Mouse (Mus musculus): Measurements from ENCODE around the gene Esrrg. TPM values are rescaled to one million over a fixed set of nuclear protein-coding genes. Genes with fewer than 3 reads are reported as not detected.

The Esrrg gene
- polyA plus RNA-seq, 1 experiment from 2014 or later = 36.6 TPM

DNA sequence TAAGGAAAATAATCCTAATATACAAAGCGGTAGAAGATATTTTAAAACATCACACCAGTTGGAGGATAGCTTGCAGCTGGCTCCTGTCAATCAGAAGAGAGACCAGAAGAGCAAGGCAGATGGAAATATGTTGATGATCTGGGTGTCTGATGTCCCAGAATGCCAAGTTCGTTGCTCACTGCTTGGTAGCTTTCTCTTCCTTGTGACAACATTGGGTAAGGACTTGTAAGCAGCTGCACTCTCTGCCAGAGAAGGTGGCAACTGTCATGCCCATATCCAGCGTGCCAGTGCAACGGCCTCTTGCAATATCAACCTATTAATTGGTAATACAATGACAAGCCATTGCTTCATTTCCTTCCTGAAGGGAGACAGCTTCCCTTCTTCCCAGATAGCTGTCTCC, 296.1 kb downstream of the Esrrg start:
- no peaks in the 10 kb centered on the region for H3K36me3 ChIP-seq
- no peaks in the 10 kb centered on the region; the same call in 1 of the 2 replicates for H3K4me1 ChIP-seq (replicated peaks)
- no peak for ATAC-seq (ENCODE audit: low FRiP score, low read depth)
- H3K9me3 ChIP-seq = no peaks in the 10 kb centered on the region
- WGBS = 62% methylated on average over 4 of the region's 4 CpGs
- no peak overlapping the region for H3K4me3 ChIP-seq
- H3K27ac ChIP-seq (replicated peaks) = no peak overlapping the region
- H3K9ac ChIP-seq = no peak overlapping the region
- H3K27me3 ChIP-seq = no peaks in the 10 kb centered on the region
- H3K4me2 ChIP-seq = no peak overlapping the region

GRCm38 (mm10) chr1:187907407-187907806, 298.8 kb downstream of the Esrrg start:
- H3K9ac ChIP-seq = no peak overlapping the region
- no peak for ATAC-seq (ENCODE audit: low FRiP score, low read depth)
- no peak overlapping the region for H3K4me3 ChIP-seq
- H3K9me3 ChIP-seq = no peaks in the 10 kb centered on the region
- no peaks in the 10 kb centered on the region; the same call in 1 of the 2 replicates for H3K4me1 ChIP-seq (replicated peaks)
- H3K36me3 ChIP-seq = no peaks in the 10 kb centered on the region
- 71% methylated on average over 7 of the region's 7 CpGs for WGBS
- H3K27me3 ChIP-seq = no peaks in the 10 kb centered on the region
- H3K4me2 ChIP-seq = no peak overlapping the region
- H3K27ac ChIP-seq (replicated peaks) = no peak overlapping the region

GRCm38 (mm10) chr1:187907871-187908270, 299.3 kb downstream of the Esrrg start:
- Histone ChIP-seq H3K27me3 (no peaks in the 10 kb centered on the region), H3K4me2 (no peak overlapping the region), H3K9me3 (no peaks in the 10 kb centered on the region), H3K4me3 (no peak overlapping the region), H3K4me1 (replicated peaks) (no peaks in the 10 kb centered on the region; the same call in 1 of the 2 replicates), H3K9ac (no peak overlapping the region), H3K27ac (replicated peaks) (no peak overlapping the region), H3K36me3 (no peaks in the 10 kb centered on the region)
- 9% methylated on average over 3 of the region's 3 CpGs for WGBS
- no peak for ATAC-seq (ENCODE audit: low FRiP score, low read depth)

DNA sequence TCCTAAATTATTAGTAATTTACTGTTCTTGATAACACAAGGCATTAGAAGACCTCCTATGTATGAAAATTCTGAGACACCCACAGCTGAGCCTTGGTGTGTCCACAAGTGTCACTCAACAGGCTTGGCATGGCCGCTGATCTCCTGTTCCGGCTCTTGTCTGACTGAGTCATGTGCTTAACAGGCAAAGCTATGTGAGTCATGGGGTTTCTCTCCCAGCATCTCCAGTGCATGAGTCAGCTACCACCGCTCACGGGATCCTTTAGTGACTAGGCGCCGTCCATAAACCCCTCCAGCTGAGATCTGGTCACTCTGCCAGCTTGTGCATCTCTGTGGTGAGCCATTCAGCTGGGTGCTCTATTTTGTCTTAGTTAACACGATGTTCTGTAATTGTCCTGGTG, 302.1 kb downstream of the Esrrg start:
- no peaks in the 10 kb centered on the region; the same call in 1 of the 2 replicates for H3K4me1 ChIP-seq (replicated peaks)
- no peaks in the 10 kb centered on the region for H3K36me3 ChIP-seq
- no peak for ATAC-seq (ENCODE audit: low FRiP score, low read depth)
- H3K4me2 ChIP-seq = no peak overlapping the region
- H3K4me3 ChIP-seq = no peak overlapping the region
- H3K9me3 ChIP-seq = no peaks in the 10 kb centered on the region
- no peaks in the 10 kb centered on the region for H3K27me3 ChIP-seq
- WGBS = 87% methylated on average over 7 of the region's 7 CpGs
- H3K27ac ChIP-seq (replicated peaks) = no peak overlapping the region
- H3K9ac ChIP-seq = no peak overlapping the region

- 90% methylated on average over 6 of the region's 6 CpGs for WGBS
- Histone ChIP-seq H3K4me2 (no peak overlapping the region), H3K27me3 (no peaks in the 10 kb centered on the region), H3K4me1 (replicated peaks) (no peaks in the 10 kb centered on the region; the same call in 1 of the 2 replicates), H3K4me3 (no peak overlapping the region), H3K36me3 (no peaks in the 10 kb centered on the region), H3K27ac (replicated peaks) (no peak overlapping the region), H3K9ac (no peak overlapping the region), H3K9me3 (no peaks in the 10 kb centered on the region)
- ATAC-seq (ENCODE audit: low FRiP score, low read depth) = no peak
Observed at GRCm38 (mm10) chr1:187911201-187911600, 302.6 kb downstream of the Esrrg start.

GRCm38 (mm10) chr1:187918303-187918702, 309.7 kb downstream of the Esrrg start:
- H3K4me2 ChIP-seq = no peak overlapping the region
- no peak overlapping the region for H3K27ac ChIP-seq (replicated peaks)
- no peaks in the 10 kb centered on the region for H3K36me3 ChIP-seq
- H3K27me3 ChIP-seq = no peaks in the 10 kb centered on the region
- H3K9me3 ChIP-seq = no peaks in the 10 kb centered on the region
- no peaks in the 10 kb centered on the region for H3K4me1 ChIP-seq (replicated peaks)
- no peak for ATAC-seq (ENCODE audit: low FRiP score, low read depth)
- H3K9ac ChIP-seq = no peak overlapping the region
- 42% methylated on average over 6 of the region's 6 CpGs for WGBS
- no peak overlapping the region for H3K4me3 ChIP-seq

DNA sequence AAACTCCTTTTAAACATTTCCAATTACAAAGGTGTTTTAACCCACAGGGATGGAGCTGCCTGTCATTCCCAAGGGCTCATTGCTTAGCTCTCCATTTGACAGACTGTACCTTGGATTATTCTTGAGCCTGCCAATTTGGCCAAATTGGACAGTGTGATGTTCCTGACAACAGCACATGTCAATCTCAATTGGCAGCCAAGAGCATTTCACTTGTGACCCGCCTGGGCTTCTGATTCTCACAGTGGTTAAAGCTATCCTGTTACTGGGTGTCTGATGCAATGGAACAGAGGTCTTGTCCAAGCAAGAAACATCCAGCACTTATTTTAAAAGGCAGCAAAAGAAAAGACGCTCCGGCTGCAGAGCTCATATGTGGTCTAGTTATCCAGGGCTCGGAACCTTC, 310.3 kb downstream of the Esrrg start:
- no peaks in the 10 kb centered on the region for H3K4me1 ChIP-seq (replicated peaks)
- no peak overlapping the region for H3K27ac ChIP-seq (replicated peaks)
- no peak overlapping the region for H3K9ac ChIP-seq
- no peak overlapping the region for H3K4me2 ChIP-seq
- no peaks in the 10 kb centered on the region for H3K36me3 ChIP-seq
- no peak for ATAC-seq (ENCODE audit: low FRiP score, low read depth)
- 92% methylated on average over 4 of the region's 4 CpGs for WGBS
- H3K9me3 ChIP-seq = no peaks in the 10 kb centered on the region
- no peaks in the 10 kb centered on the region for H3K27me3 ChIP-seq
- H3K4me3 ChIP-seq = no peak overlapping the region

GRCm38 (mm10) chr1:187920156-187920777, 311.7 kb downstream of the Esrrg start:
- no peak overlapping the region for H3K27ac ChIP-seq (replicated peaks)
- H3K9me3 ChIP-seq = no peaks in the 10 kb centered on the region
- H3K36me3 ChIP-seq = no peaks in the 10 kb centered on the region
- H3K4me2 ChIP-seq = no peak overlapping the region
- no peaks in the 10 kb centered on the region for H3K4me1 ChIP-seq (replicated peaks)
- no peak overlapping the region for H3K4me3 ChIP-seq
- no peaks in the 10 kb centered on the region for H3K27me3 ChIP-seq
- ATAC-seq (ENCODE audit: low FRiP score, low read depth) = no peak
- H3K9ac ChIP-seq = no peak overlapping the region
- WGBS = 60% methylated on average over 5 of the region's 5 CpGs

DNA sequence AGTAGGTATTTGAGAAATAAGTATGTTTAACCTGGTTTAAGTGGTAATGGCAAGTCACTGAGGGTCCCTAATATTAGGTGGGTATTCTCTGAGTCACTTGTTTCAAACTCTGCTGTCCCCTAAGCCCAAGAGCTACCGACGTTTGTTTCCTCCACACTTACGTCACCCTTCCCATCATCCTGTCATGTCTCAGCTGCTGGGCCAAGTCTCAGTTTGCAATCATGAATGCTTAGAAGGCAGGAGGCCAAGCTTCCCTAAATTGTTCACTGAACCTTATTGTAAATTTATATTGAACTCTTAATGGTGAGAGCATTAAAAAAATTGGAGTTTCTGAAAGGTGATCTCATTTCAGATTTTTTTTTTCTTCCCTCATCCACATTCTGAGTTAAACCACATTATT, 322.6 kb downstream of the Esrrg start:
- no peak overlapping the region for H3K27ac ChIP-seq (replicated peaks)
- 71% methylated on average over 3 of the region's 3 CpGs for WGBS
- no peaks in the 10 kb centered on the region for H3K4me1 ChIP-seq (replicated peaks)
- H3K27me3 ChIP-seq = no peaks in the 10 kb centered on the region
- H3K36me3 ChIP-seq = no peaks in the 10 kb centered on the region
- no peak overlapping the region for H3K4me3 ChIP-seq
- H3K9me3 ChIP-seq = no peaks in the 10 kb centered on the region
- H3K4me2 ChIP-seq = no peak overlapping the region
- ATAC-seq (ENCODE audit: low FRiP score, low read depth) = no peak
- no peak overlapping the region for H3K9ac ChIP-seq

DNA sequence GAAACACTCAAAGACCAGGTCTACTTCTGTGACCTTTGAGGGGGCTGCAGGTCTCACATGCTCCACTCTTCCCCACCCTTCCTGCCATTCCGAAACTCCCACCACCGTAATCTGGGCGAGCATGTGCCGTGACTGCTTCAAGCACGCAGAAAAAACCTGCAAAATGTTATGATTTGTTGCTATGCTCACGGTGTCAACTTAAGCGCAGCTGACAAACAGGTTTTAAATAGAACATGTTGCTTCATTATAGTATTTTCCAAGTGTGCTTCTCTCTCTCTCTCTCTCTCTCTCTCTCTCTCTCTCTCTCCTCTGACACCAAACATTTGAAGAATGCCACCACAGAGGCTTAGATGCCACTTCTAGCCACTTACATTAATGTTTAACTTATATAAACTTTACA, 330.1 kb downstream of the Esrrg start:
- H3K36me3 ChIP-seq = no peaks in the 10 kb centered on the region
- ATAC-seq (ENCODE audit: low FRiP score, low read depth) = no peak
- H3K9ac ChIP-seq = no peak overlapping the region
- no peak overlapping the region for H3K27ac ChIP-seq (replicated peaks)
- no peak overlapping the region for H3K4me3 ChIP-seq
- no peak overlapping the region for H3K4me2 ChIP-seq
- H3K27me3 ChIP-seq = no peaks in the 10 kb centered on the region
- no peaks in the 10 kb centered on the region for H3K4me1 ChIP-seq (replicated peaks)
- WGBS = 88% methylated on average over 7 of the region's 7 CpGs
- H3K9me3 ChIP-seq = no peaks in the 10 kb centered on the region

GRCm38 (mm10) chr1:187939078-187939477, 330.5 kb downstream of the Esrrg start:
- Histone ChIP-seq H3K9ac (no peak overlapping the region), H3K36me3 (no peaks in the 10 kb centered on the region), H3K27ac (replicated peaks) (no peak overlapping the region), H3K4me1 (replicated peaks) (no peaks in the 10 kb centered on the region), H3K27me3 (no peaks in the 10 kb centered on the region), H3K4me2 (no peak overlapping the region), H3K4me3 (no peak overlapping the region), H3K9me3 (no peaks in the 10 kb centered on the region)
- WGBS = 24% methylated on average over 4 of the region's 4 CpGs
- no peak for ATAC-seq (ENCODE audit: low FRiP score, low read depth)

DNA sequence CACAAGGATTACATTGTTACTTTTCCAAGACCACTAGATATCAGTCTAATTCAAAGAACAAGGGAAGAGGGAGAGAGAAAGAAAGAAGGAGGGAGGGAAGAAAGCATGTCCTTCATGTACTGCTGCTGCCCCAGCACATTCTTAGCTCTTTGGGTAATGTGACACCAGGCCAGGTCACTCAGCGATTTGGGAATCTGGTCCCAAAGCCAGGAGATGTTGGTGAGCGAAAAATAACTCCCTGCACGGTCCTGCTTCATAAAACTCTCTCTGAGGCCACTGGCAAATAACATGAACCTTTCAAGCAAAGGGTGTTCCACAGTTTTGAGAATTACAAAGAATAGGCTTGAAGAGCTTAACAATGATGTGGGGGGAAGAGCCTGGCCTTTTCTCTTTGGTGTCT, 342.9 kb downstream of the Esrrg start:
- Histone ChIP-seq H3K9ac (no peak overlapping the region), H3K27ac (replicated peaks) (no peak overlapping the region), H3K4me1 (replicated peaks) (no peaks in the 10 kb centered on the region), H3K36me3 (no peaks in the 10 kb centered on the region), H3K9me3 (no peaks in the 10 kb centered on the region), H3K4me2 (no peak overlapping the region), H3K4me3 (no peak overlapping the region), H3K27me3 (no peaks in the 10 kb centered on the region)
- no peak for ATAC-seq (ENCODE audit: low FRiP score, low read depth)
- 78% methylated on average over 3 of the region's 3 CpGs for WGBS

DNA sequence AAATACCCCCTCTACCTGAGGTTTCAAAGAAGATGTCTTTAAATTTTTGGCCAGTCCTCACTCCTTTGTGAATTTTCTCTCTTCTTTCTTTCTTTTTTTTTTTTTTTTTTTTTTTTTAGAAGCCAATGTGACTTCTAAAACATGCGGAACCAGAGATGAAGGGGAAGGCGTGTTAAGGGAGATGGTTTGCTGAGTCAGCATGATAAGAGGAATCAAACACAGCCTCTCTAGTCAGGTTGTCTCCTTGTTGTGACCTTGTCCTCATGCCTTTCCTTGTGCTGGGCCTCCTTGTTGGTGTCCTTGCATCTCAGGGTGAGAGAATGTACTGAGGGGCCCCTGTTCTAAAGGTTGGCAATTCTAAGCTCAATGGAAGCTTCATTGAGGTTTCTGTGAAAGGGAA, 348.1 kb downstream of the Esrrg start:
- H3K4me3 ChIP-seq = no peak overlapping the region
- no peak for ATAC-seq (ENCODE audit: low FRiP score, low read depth)
- H3K4me2 ChIP-seq = no peak overlapping the region
- WGBS = 95% methylated on average over 2 of the region's 2 CpGs
- no peak overlapping the region for H3K27ac ChIP-seq (replicated peaks)
- no peak overlapping the region for H3K9ac ChIP-seq
- no peaks in the 10 kb centered on the region for H3K27me3 ChIP-seq
- H3K36me3 ChIP-seq = no peaks in the 10 kb centered on the region
- H3K4me1 ChIP-seq (replicated peaks) = no peaks in the 10 kb centered on the region
- no peaks in the 10 kb centered on the region for H3K9me3 ChIP-seq
